Mouse (Mus musculus) thymus, adult 2 months (tissue): ENCODE measurements around the gene Atp11a. TPM values are rescaled to one million over a fixed set of nuclear protein-coding genes. Genes with fewer than 3 reads are reported as not detected.

Experiments
- DNase-seq: peaks from one replicate; pipeline ENCODE4 v3.0.0; 2021
- H3K27ac ChIP-seq: fragments of 200-500 bp; 2 replicates; pipeline ENCODE4 v1.5.1; 2012; ENCODE audit warnings: low read length, control low read depth; ENCODE audit not compliant: control insufficient read depth, insufficient read depth
- H3K27me3 ChIP-seq: fragments of 200-500 bp; 2 replicates; pipeline ENCODE4 v1.6.1; 2012; ENCODE audit warnings: mild to moderate bottlenecking, low read length, moderate library complexity, mixed read lengths; ENCODE audit not compliant: control insufficient read depth, insufficient read depth
- H3K36me3 ChIP-seq: fragments of 200-500 bp; 2 replicates; pipeline ENCODE4 v1.6.1; 2012; ENCODE audit warnings: mild to moderate bottlenecking, low read length, moderate library complexity; ENCODE audit not compliant: control insufficient read depth, insufficient read depth
- H3K4me1 ChIP-seq: fragments of 200-500 bp; replicated peaks from 2 replicates; pipeline ENCODE4 v1.6.1; 2012; ENCODE audit warnings: low read length; ENCODE audit not compliant: control insufficient read depth, insufficient read depth
- H3K4me3 ChIP-seq: fragments of 200-500 bp; 2 replicates; pipeline ENCODE4 v1.5.1; 2012; ENCODE audit warnings: mild to moderate bottlenecking, low read length, control low read depth, moderate library complexity; ENCODE audit not compliant: control insufficient read depth, insufficient read depth
- CTCF ChIP-seq: fragments of 200-500 bp; IDR thresholded peaks from 2 replicates; pipeline ENCODE4 v1.5.1; 2012; ENCODE audit warnings: mild to moderate bottlenecking, control low read depth, low read length, moderate library complexity, borderline replicate concordance; ENCODE audit not compliant: control insufficient read depth, poor library complexity, insufficient read depth; ENCODE audit errors: extremely low read depth
- POLR2A ChIP-seq: fragments of 200-500 bp; IDR thresholded peaks from 2 replicates; pipeline ENCODE4 v1.6.1; 2012; ENCODE audit warnings: mild to moderate bottlenecking, low read length, control low read depth, moderate library complexity; ENCODE audit not compliant: control insufficient read depth, poor library complexity, insufficient read depth; ENCODE audit errors: extremely low read depth
- WGBS: fragments of 180-500 bp; shearing (Covaris S2); methylation state at CpG from one replicate; pipeline ENCODE4 v1.1.7; 2018; 5-methylcytosine and 5-hydroxymethylcytosine counted together
- polyA plus RNA-seq: library from polyadenylated mRNA; depleted of rRNA; stranded (reverse); fragments of >200 nt; gene quantifications from 2 replicates; pipeline ENCODE4 v1.2.3, GENCODE M21; 2012; rRNA removed

The Atp11a gene
- polyA plus RNA-seq: 60.9 and 64.8 TPM in 2 replicates

- DNase-seq: peak; percentile 70
- Histone ChIP-seq H3K27me3 (no peaks in the 10 kb centered on the region; the same call in 1 of the 2 replicates), H3K27ac (no peak within 1 kb of the TSS), H3K4me1 (peaks cover 8% of the 10 kb centered on the region; the same call in 1 of the 2 replicates), H3K4me3 (peak within 1 kb of the TSS; percentile 61), H3K36me3 (no peaks in the 10 kb centered on the region)
- 8% methylated on average over 58 of the region's 62 CpGs for WGBS
- TF ChIP-seq POLR2A (peak; percentile 77), CTCF (no peak)
Observed at GRCm38 (mm10) chr8:12756391-12757157, at the start of gene Atp11a. TSS of gene Atp11a (plus strand) at chr8:12757014.

GRCm38 (mm10) chr8:12711623-12712022 lies 45.2 kb upstream of the Atp11a start:
- H3K4me3 ChIP-seq: no peak overlapping the region
- 73% methylated on average over 7 of the region's 7 CpGs for WGBS
- H3K27ac ChIP-seq: no peak overlapping the region

GRCm38 (mm10) chr8:12715861-12716585 lies 40.8 kb upstream of the Atp11a start:
- 89% methylated on average over 18 of the region's 18 CpGs for WGBS
- H3K36me3 ChIP-seq: no peaks in the 10 kb centered on the region
- no peaks in the 10 kb centered on the region for H3K4me1 ChIP-seq
- H3K4me3 ChIP-seq: no peak overlapping the region
- H3K27ac ChIP-seq: no peak overlapping the region
- H3K27me3 ChIP-seq: no peaks in the 10 kb centered on the region
- DNase-seq: no peak
- TF ChIP-seq POLR2A (no peak), CTCF (no peak)

More at GRCm38 (mm10) chr8:12711623-12712022, 45.2 kb upstream of the Atp11a start:
- TF ChIP-seq CTCF (no peak), POLR2A (no peak)
- no peak for DNase-seq
- Histone ChIP-seq H3K36me3 (no peaks in the 10 kb centered on the region), H3K27me3 (no peaks in the 10 kb centered on the region), H3K4me1 (no peaks in the 10 kb centered on the region)

GRCm38 (mm10) chr8:12719091-12719490 lies 37.7 kb upstream of the Atp11a start:
- no peak for DNase-seq

GRCm38 (mm10) chr8:12728644-12729043 lies 28.2 kb upstream of the Atp11a start:
- WGBS: 81% methylated on average over 4 of the region's 4 CpGs
- DNase-seq: no peak
- Histone ChIP-seq H3K27ac (no peak overlapping the region), H3K4me3 (no peak overlapping the region), H3K27me3 (no peaks in the 10 kb centered on the region), H3K36me3 (no peaks in the 10 kb centered on the region), H3K4me1 (no peaks in the 10 kb centered on the region)
- TF ChIP-seq CTCF (no peak), POLR2A (no peak)

More at GRCm38 (mm10) chr8:12719091-12719490, 37.7 kb upstream of the Atp11a start:
- WGBS: 87% methylated on average over 9 of the region's 9 CpGs
- Histone ChIP-seq H3K27ac (no peak overlapping the region), H3K4me3 (no peak overlapping the region), H3K4me1 (no peaks in the 10 kb centered on the region), H3K27me3 (no peaks in the 10 kb centered on the region), H3K36me3 (no peaks in the 10 kb centered on the region)
- TF ChIP-seq POLR2A (no peak), CTCF (no peak)

- TF ChIP-seq POLR2A (no peak), CTCF (no peak)
- Histone ChIP-seq H3K27me3 (no peaks in the 10 kb centered on the region), H3K27ac (no peak overlapping the region), H3K4me1 (no peaks in the 10 kb centered on the region), H3K36me3 (no peaks in the 10 kb centered on the region), H3K4me3 (no peak overlapping the region)
- 86% methylated on average over 5 of the region's 5 CpGs for WGBS
- no peak for DNase-seq
Observed at GRCm38 (mm10) chr8:12730780-12731179, 26.0 kb upstream of the Atp11a start.
